Comparison of ENCODE assay signal across 30 mouse cellular contexts in the genomic region with DNA sequence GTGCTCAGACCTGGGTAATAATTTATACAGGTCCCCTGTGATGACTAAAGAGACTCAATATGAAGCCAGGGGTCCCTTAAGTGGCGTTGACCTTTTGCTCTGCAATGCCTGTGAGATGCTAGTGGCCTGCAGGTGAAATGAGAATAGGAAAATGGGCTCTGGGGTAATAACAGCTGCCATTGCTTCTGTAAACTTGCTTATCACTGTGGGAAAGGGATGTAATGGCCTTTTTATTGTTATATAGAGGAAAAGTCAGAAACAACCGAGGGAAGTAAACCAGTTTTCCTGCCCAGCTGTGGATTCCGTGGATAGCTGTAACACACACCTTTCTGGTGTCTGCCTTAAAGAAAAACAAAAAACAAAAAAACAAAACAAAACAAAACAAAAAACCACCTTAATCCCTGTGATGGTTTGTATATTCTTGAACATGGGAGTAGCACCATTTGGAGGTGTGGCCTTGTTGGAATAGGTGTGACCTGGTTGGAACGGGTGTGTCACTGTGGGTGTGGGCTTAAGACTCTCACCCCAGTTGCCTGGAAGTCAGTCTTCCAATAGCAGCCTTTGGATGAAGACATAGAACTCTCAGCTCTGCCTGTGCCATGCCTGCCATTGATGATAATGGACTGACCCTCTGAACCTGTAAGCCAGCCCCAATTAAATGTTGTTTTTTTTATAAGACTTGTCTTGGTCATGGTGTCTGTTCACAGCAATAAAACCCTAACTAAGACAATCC. TPM values are rescaled to one million over a fixed set of nuclear protein-coding genes. Genes with fewer than 3 reads are reported as not detected.
"Had no signal": no experiment of that assay in that cellular context is flagged by ENCODE, and none has a peak within 500 bp of the region (broad histone marks: within the 10 kb centered on the region; RNA-seq: fewer than 3 reads in every experiment).

No protein-coding gene starts in this region.

RNA-seq across cellular contexts. Expression of a gene that starts 10.7 kb away (rescaled TPM):
- polyA plus RNA-seq: cerebellum, adult 2 months; cortical plate, adult 2 months; erythroblast, embryonic 14.5 days; forebrain, embryonic 12.5 days; forebrain, embryonic 14.5 days; forebrain, embryonic 15.5 days; forebrain, embryonic 16.5 days; frontal cortex, adult 2 months had no signal

RNA-seq across cellular contexts. Expression of a gene that starts 22.0 kb away (rescaled TPM):
- total RNA-seq: common myeloid progenitor, adult 5-6 weeks; forebrain, postnatal 0 days; gastrocnemius, adult 18-20 months; gastrocnemius, adult 2 months; gastrocnemius, adult 8-10 months; gastrocnemius, postnatal 10 days; gastrocnemius, postnatal 14 days; gastrocnemius, postnatal 25 days; gastrocnemius, postnatal 36 days; gastrocnemius, postnatal 4 days; granulocyte monocyte progenitor cell, adult 5-6 weeks; heart, adult 18-20 months; heart, adult 8-10 months had no signal
- polyA plus RNA-seq: cerebellum, adult 2 months; cortical plate, adult 2 months; embryonic facial prominence, embryonic 10.5 days; embryonic facial prominence, embryonic 11.5 days; embryonic facial prominence, embryonic 12.5 days; embryonic facial prominence, embryonic 13.5 days; embryonic facial prominence, embryonic 14.5 days; erythroblast, embryonic 14.5 days; forebrain, embryonic 10.5 days; forebrain, embryonic 11.5 days; forebrain, embryonic 12.5 days; forebrain, embryonic 13.5 days; forebrain, embryonic 14.5 days; forebrain, embryonic 15.5 days; forebrain, embryonic 16.5 days; forebrain, postnatal 0 days; frontal cortex, adult 2 months; gonadal fat pad, adult 2 months had no signal

RNA-seq across cellular contexts. Expression of a gene that starts 34.1 kb away (rescaled TPM):
- total RNA-seq: common myeloid progenitor, adult 5-6 weeks; forebrain, postnatal 0 days; gastrocnemius, adult 18-20 months; gastrocnemius, adult 2 months; gastrocnemius, adult 8-10 months; gastrocnemius, postnatal 10 days; gastrocnemius, postnatal 14 days; gastrocnemius, postnatal 25 days; gastrocnemius, postnatal 36 days; gastrocnemius, postnatal 4 days; granulocyte monocyte progenitor cell, adult 5-6 weeks; heart, adult 18-20 months; heart, adult 8-10 months had no signal
- polyA plus RNA-seq: cortical plate, adult 2 months; embryonic facial prominence, embryonic 10.5 days; embryonic facial prominence, embryonic 11.5 days; embryonic facial prominence, embryonic 12.5 days; embryonic facial prominence, embryonic 13.5 days; erythroblast, embryonic 14.5 days; forebrain, embryonic 10.5 days; forebrain, embryonic 11.5 days; forebrain, embryonic 12.5 days; forebrain, embryonic 13.5 days; forebrain, embryonic 14.5 days; forebrain, embryonic 15.5 days; forebrain, embryonic 16.5 days; forebrain, postnatal 0 days had no signal
